Mouse (Mus musculus) ES-Bruce4 (cell line): ENCODE data around the gene Cdh13.

ENCODE experiments used
- CTCF ChIP-seq: IDR thresholded peaks from one replicate; pipeline ENCODE4 v1.8.1; 2011; ENCODE audit warnings: low read depth, low read length
- EP300 ChIP-seq: IDR thresholded peaks from 2 replicates; pipeline ENCODE4 v1.6.1; 2011; ENCODE audit warnings: low read depth, low read length; ENCODE audit not compliant: insufficient read depth
- POLR2A ChIP-seq: IDR thresholded peaks from one replicate; pipeline ENCODE4 v1.8.1; 2011; ENCODE audit warnings: low read length; ENCODE audit not compliant: insufficient read depth

GRCm38 (mm10) chr8:118272493-118272892, 11.0 kb upstream of the Cdh13 start:
- TF ChIP-seq CTCF (no peak), EP300 (no peak), POLR2A (no peak)
